Mouse (Mus musculus) spleen, adult 12 weeks (tissue): Measurements from ENCODE around the gene Pkp4.

Source experiments
- DNase-seq: peaks from one replicate; pipeline ENCODE4 v3.0.0; 2022; ENCODE audit warnings: low spot score

Gene Pkp4

DNA sequence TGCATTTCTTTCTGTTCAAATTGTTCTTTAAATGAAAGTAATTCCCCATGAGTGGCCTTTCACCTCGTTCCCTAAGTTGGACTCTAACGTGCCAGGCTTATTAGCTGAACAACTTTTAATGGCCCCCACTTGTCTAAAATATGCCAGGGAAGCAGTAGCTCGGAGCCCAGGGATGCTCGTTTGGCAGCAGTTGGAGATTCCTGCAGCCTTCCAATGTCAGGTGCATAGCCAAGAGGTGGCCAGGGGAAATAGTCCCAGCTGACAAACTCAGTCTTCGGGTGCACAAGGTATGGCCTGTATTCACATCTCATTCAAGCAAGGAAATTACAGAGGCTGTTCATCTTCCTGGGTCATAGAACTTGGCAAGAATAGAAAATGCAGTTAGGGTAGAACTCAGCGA, 112.1 kb downstream of the Pkp4 start:
- DNase-seq, result no peak

DNA sequence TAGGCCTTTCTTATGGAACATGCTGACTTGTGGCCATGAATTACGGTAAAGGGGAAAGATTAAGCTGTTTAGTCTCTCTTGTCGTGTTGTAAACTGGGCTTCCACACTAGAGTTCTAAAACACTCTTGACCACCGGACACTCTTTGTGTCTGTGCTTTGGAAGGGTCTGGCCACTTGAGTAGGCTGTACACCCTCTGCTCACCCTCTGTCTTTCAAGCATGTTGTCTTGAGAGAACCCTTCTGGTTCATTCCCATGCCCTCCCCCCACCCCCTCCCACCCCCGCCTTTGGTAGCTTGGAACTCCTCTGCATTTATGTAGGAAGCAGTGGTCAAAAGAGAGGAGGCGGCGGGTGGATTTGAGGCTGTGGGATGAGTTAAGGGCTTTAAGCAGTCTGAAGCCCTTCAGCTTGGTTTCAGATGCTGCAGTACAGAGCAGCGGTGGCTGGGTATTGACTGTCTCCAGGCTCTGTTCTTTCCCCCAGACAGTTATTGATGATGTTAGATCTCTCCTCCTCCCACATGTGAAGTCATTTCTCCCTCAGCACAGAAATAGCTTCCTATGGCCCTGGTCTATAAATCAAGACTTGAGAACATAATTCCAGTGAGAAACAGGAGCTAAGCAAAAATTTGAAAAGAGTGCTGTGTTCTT, 120.4 kb downstream of the Pkp4 start:
- DNase-seq, result no peak

DNA sequence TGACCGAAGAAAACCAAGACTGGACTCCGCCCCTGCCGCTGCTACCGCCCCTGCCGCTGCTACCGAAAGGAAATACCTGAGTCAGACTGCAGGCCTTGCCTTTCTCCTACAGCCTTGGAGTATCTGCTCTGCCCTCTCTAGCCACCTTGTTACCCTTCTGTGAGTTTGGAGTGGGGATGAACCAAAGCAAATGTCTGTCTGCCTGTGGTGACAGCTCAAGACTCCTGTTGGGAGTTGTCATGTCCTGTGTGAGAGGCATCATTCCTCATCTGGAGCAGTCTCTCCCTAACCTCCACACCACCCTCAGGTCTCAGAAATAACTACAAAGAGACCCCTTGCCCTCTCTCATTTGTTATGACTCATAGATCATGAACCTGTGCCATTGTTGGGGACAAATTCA, 122.3 kb downstream of the Pkp4 start:
- DNase-seq, result no peak

- no peak for DNase-seq
These were observed 123.6 kb downstream of the Pkp4 start for GRCm38 (mm10) chr2:59284216-59284615.

- DNase-seq, result no peak
These were observed 124.3 kb downstream of the Pkp4 start for GRCm38 (mm10) chr2:59284734-59285490.

GRCm38 (mm10) chr2:59285581-59285980, 124.9 kb downstream of the Pkp4 start:
- DNase-seq, result no peak

DNA sequence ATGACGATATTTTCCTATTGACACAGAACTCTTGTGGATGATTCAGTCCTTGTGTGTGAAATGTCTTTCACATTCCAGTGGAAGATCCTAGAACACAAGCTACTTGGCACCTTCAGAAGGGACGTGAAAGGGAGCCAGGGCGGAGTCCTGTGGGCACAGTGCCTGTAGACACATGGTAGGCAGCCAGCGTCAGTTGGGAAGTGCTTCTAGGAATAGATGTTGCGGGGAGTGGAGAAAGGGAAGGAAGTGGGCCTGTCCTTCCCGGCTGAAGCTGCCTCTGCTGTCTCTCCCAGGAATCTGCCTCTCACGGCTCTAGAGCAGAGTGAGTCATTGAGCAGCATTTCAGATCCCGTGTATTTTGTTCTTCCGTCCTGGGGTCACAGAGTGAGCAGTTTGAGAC, 125.6 kb downstream of the Pkp4 start:
- DNase-seq, result no peak

DNA sequence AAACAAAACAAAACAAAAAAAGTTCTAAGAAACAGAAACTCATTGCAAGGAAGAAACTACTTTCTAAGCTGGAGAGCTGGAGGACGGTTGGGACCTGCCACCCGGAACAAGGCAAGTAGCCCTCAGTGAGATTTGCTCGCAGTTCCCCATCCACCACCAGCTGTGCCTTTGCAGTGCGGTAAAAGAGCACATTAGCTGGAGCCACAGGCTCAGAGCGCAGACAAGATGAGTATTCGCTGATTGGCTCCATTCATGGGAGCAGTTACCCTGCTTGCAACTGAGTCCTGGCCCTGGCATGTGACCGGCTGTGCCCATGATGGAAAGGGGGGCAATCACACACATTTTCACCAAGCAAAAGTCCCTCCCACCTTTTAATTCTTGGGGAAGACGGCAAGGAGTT, 127.0 kb downstream of the Pkp4 start:
- DNase-seq, result no peak

GRCm38 (mm10) chr2:59289411-59289810, 128.8 kb downstream of the Pkp4 start:
- DNase-seq, result no peak

DNA sequence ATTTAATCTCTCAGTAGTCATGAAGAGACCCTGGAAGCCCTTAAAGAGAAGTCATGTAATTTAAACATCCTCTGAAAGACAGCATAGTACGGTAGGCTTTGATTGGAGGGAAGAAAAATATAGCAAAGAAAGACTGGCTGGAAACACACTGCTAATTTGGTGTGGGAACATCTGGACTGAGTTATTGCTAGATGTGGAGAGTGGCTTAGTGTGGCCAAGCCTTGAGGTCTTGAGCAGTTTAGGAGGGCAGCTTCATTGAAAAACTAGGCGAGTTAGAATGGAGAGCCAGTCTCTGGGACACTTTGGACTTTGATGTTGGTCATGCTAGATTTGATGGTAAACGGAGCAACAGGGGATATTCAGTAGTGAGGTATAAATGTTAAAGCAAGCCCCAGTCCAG, 129.7 kb downstream of the Pkp4 start:
- DNase-seq, result no peak

GRCm38 (mm10) chr2:59299831-59300230, 139.2 kb downstream of the Pkp4 start:
- no peak for DNase-seq

DNA sequence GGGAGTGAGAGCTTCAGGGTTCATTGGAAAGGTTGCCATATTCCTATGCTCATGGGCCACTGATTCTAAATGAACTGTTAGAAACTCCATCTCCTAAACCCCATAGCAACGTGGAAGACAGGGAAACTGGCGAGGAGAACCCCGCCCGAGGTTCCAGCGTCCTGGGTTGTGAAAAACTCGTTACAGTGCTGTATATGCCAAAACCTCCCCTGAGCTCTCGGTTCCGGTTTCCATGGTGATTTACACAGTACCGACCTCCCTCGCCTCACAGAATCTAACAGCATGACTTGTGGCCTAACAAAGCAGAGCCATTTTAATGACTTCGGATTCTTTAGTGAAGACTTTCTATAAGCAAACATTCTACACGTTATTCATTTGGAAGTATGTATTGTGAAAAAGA, 141.0 kb downstream of the Pkp4 start:
- no peak for DNase-seq

DNA sequence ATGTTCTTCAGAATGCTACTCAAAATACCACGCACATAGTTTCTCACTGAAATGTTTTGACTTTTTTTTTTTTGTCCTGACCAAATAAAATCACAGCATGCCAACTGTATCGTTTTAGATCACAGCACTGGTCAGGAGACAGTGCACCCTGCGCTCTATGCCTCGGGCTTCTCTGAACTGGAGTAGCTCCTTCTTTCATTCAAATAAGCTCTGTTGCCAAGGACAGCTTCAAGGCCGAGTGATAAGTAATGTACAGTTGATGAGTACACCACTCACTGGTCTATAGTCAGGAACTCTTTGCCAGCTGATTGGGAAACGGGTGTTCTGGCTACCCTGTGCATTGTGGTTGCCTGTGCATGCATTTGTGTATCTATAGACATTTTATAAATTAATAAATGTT, 141.8 kb downstream of the Pkp4 start:
- no peak for DNase-seq

DNA sequence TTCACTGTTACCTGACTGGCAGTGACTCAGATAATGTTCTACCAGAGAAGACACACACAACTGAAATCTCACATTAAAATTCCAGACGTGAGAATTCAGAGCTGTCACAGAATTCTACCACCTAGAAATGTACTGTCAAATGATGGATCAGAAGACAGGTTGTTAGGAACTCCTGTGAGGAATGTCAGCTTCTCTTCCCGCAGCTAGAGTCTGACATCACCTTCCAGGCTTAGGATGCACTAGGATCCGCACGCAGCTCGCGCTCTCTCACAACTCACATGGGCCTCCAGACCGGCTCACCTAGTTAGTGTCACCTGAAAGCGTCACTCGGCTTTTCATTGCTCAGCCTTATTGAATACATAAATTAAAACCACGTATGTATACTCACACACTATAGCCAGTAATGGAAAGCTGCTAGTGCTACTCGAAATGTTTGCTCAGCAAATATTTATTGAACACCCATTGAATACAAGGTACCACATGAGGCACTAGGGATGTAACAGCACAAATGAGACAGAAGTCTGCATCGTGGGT, 142.9 kb downstream of the Pkp4 start:
- no peak for DNase-seq

DNA sequence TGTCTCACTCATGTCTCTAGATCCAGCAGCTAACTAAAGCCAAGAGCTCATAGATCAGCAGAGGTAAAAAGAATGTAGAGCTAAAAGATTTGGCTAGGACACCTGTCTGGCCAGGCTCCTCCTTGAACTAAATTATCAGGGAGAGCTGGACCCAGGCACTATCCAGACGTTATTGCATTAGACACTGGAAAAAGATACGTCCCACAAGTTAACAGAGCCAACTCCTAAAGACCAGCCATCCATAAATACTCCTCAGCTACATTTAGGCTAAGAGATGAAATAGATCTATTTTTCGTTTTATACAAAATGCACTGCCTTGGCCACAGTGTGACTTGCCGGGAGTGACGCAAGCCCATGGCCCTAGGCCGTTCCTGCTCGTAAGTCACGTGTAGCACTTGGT, 146.7 kb downstream of the Pkp4 start:
- no peak for DNase-seq

GRCm38 (mm10) chr2:59308055-59308454, 147.4 kb downstream of the Pkp4 start:
- DNase-seq, result no peak

DNA sequence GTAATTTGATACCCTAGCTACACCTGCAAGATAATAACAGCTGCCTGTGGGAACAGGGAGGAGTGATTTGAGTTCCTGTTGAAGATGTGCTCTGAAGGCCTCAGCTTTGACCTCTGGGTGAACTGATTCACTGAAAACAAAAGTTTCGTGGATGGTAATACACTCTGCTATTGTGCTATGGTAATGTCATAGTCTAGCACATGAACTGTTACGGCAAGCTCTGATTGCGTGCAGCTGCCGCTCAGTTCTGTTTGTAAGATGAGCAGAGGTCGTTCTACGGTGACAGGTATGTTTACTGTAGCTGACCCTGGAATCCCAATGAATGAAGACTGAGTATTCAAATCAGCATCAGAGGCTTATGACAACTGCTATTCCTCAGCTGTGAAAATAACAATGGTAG, 152.6 kb downstream of the Pkp4 start:
- DNase-seq, result no peak

- DNase-seq, result no peak
These were observed 158.0 kb downstream of the Pkp4 start for GRCm38 (mm10) chr2:59318631-59319030.

GRCm38 (mm10) chr2:59327946-59328345, 167.3 kb downstream of the Pkp4 start:
- no peak for DNase-seq

- no peak for DNase-seq
These were observed 170.4 kb downstream of the Pkp4 start for GRCm38 (mm10) chr2:59331093-59331492.

GRCm38 (mm10) chr2:59332523-59332922, 171.9 kb downstream of the Pkp4 start:
- no peak for DNase-seq

GRCm38 (mm10) chr2:59338501-59338900, 177.9 kb downstream of the Pkp4 start:
- DNase-seq, result no peak

GRCm38 (mm10) chr2:59338926-59339325, 178.3 kb downstream of the Pkp4 start:
- no peak for DNase-seq
